Mouse (Mus musculus) midbrain, embryonic 11.5 days (tissue): ENCODE results near the gene St3gal5. TPM values are rescaled to one million over a fixed set of nuclear protein-coding genes. Genes with fewer than 3 reads are reported as not detected.
A peak's percentile ranks its signal among the peaks of the same experiment; 100 is the strongest.

ENCODE experiments used
- ATAC-seq: fragments of 200-750 bp; cut with Nextera tagmentation; 2 replicates; pipeline ENCODE4 v1.8.0; 2017; ENCODE audit warnings: moderate TSS enrichment, moderate library complexity; ENCODE audit not compliant: low FRiP score
- DNase-seq: peaks from one replicate; pipeline ENCODE4 v3.0.0; 2015; ENCODE audit warnings: low spot score; ENCODE audit errors: missing footprints
- H3K27ac ChIP-seq: fragments of 300-500 bp; sonication (generic); 2 replicates; pipeline ENCODE4 v1.5.1; 2014; ENCODE audit warnings: low read depth, low read length
- H3K27me3 ChIP-seq: fragments of 300-500 bp; sonication (generic); 2 replicates; pipeline ENCODE4 v1.6.1; 2014; ENCODE audit warnings: mild to moderate bottlenecking, low read length, moderate library complexity, mixed read lengths; ENCODE audit not compliant: control insufficient read depth, insufficient read depth
- H3K36me3 ChIP-seq: fragments of 300-500 bp; sonication (generic); 2 replicates; pipeline ENCODE4 v1.6.1; 2014; ENCODE audit warnings: mild to moderate bottlenecking, low read length, moderate library complexity, mixed read lengths; ENCODE audit not compliant: control insufficient read depth, insufficient read depth
- H3K4me1 ChIP-seq: fragments of 300-500 bp; sonication (generic); 2 replicates; pipeline ENCODE4 v1.6.1; 2014; ENCODE audit warnings: low read length; ENCODE audit not compliant: control insufficient read depth, insufficient read depth
- H3K4me2 ChIP-seq: fragments of 300-500 bp; sonication (generic); 2 replicates; pipeline ENCODE4 v1.6.1; 2014; ENCODE audit warnings: mild to moderate bottlenecking, moderate library complexity
- H3K4me3 ChIP-seq: fragments of 300-500 bp; sonication (generic); 2 replicates; pipeline ENCODE4 v1.5.1; 2014; ENCODE audit warnings: low read depth, low read length
- H3K9ac ChIP-seq: fragments of 300-500 bp; sonication (generic); 2 replicates; pipeline ENCODE4 v1.6.1; 2014; ENCODE audit warnings: low read length
- H3K9me3 ChIP-seq: fragments of 300-500 bp; sonication (generic); 2 replicates; pipeline ENCODE4 v1.6.1; 2016; ENCODE audit warnings: low read length; ENCODE audit not compliant: control insufficient read depth
- WGBS: fragments of 180-500 bp; shearing (Covaris S2); extraction: QIAGEN DNeasy Blood & Tissue Kit; methylation state at CpG from one replicate; pipeline ENCODE4 v1.1.7; 2014; 5-methylcytosine and 5-hydroxymethylcytosine counted together
- polyA plus RNA-seq: library from polyadenylated mRNA; unstranded; fragments of >200 nt; fragmentation: Nextera tagmentation; extraction: Ambion mirVana; gene quantifications from 2 replicates; pipeline ENCODE4 v1.2.1, GENCODE M21; 2014

The St3gal5 gene
- polyA plus RNA-seq, 1 experiment from 2014 or later: 33.4 TPM

- no peak overlapping the region for H3K9ac ChIP-seq
- no peak for DNase-seq
- H3K27ac ChIP-seq: no peak overlapping the region
- ATAC-seq: no peak
- H3K4me1 ChIP-seq: no peaks in the 10 kb centered on the region
- H3K36me3 ChIP-seq: no peaks in the 10 kb centered on the region
- H3K4me2 ChIP-seq: no peak overlapping the region
- no peaks in the 10 kb centered on the region for H3K9me3 ChIP-seq
- H3K27me3 ChIP-seq: no peaks in the 10 kb centered on the region
- WGBS: 76% methylated on average over 5 of the region's 5 CpGs
- no peak overlapping the region for H3K4me3 ChIP-seq
Observed at GRCm38 (mm10) chr6:72176004-72176403, 78.6 kb downstream of the St3gal5 start.

DNA sequence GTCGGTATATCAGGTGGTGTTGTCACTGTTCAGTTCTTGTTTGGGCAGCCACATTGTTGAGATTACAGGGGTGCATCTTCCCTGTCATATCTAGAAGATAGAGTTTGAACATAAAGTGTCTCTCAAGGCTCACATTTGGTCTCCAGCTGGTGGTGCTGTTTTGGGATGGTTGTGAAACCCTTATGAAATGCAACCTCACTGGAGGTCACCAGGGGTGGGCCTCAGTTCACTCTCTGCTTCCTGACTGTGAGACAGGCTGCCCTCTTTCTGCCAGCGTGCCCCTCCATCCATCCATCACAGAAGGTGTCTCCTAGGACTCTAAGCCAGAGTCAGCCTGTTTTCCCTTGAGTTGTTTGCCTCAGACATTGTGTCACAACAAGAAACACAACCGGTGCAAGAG, 80.0 kb downstream of the St3gal5 start:
- DNase-seq: no peak
- WGBS: 92% methylated on average over 3 of the region's 3 CpGs

DNA sequence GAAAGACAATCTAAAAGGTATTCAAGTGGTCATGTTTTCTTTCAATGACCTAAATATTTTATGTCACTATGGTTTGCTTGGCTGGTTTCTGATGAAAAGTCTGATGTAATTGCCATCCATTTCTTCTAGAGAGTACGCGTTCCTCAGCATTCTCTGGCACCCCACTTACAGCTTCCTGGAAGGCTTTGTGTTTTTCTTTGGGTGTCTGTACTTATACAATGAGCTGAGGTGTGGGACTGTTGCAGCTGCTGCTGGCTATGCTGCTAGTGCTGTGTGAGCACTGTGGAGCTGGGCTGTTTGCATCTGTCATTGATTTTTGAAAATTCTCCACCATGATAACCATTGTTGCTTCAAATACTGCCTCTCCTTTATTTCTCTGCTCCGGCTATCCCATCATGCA, 81.6 kb downstream of the St3gal5 start:
- Histone ChIP-seq H3K27me3 (no peaks in the 10 kb centered on the region), H3K9me3 (no peaks in the 10 kb centered on the region), H3K9ac (no peak overlapping the region), H3K27ac (no peak overlapping the region), H3K4me1 (no peaks in the 10 kb centered on the region), H3K4me2 (no peak overlapping the region), H3K36me3 (no peaks in the 10 kb centered on the region), H3K4me3 (no peak overlapping the region)
- WGBS: 91% methylated on average over 3 of the region's 3 CpGs
- DNase-seq (no peak), ATAC-seq (no peak)

More for the DNA sequence above, 80.0 kb downstream of the St3gal5 start:
- no peak overlapping the region for H3K27ac ChIP-seq
- H3K9ac ChIP-seq: no peak overlapping the region
- H3K27me3 ChIP-seq: no peaks in the 10 kb centered on the region
- no peaks in the 10 kb centered on the region for H3K9me3 ChIP-seq
- no peak for ATAC-seq
- no peaks in the 10 kb centered on the region for H3K36me3 ChIP-seq
- H3K4me3 ChIP-seq: no peak overlapping the region
- H3K4me1 ChIP-seq: no peaks in the 10 kb centered on the region
- no peak overlapping the region for H3K4me2 ChIP-seq

- Histone ChIP-seq H3K4me2 (no peak overlapping the region), H3K27me3 (no peaks in the 10 kb centered on the region), H3K4me1 (no peaks in the 10 kb centered on the region), H3K4me3 (no peak overlapping the region), H3K27ac (no peak overlapping the region), H3K9ac (no peak overlapping the region), H3K36me3 (no peaks in the 10 kb centered on the region), H3K9me3 (no peaks in the 10 kb centered on the region)
- WGBS: 85% methylated on average over 12 of the region's 12 CpGs
- no peak for DNase-seq
- no peak for ATAC-seq
Observed at GRCm38 (mm10) chr6:72179562-72180502, 82.4 kb downstream of the St3gal5 start.

GRCm38 (mm10) chr6:72184576-72184975, 87.2 kb downstream of the St3gal5 start:
- DNase-seq (no peak), ATAC-seq (no peak)
- no peak overlapping the region for H3K4me3 ChIP-seq
- no peaks in the 10 kb centered on the region for H3K36me3 ChIP-seq
- H3K27ac ChIP-seq: no peak overlapping the region
- H3K9me3 ChIP-seq: no peaks in the 10 kb centered on the region
- no peak overlapping the region for H3K9ac ChIP-seq
- 87% methylated on average over 5 of the region's 5 CpGs for WGBS
- peaks cover 9% of the 10 kb centered on the region for H3K4me1 ChIP-seq
- H3K4me2 ChIP-seq: no peak overlapping the region
- peaks cover 4% of the 10 kb centered on the region for H3K27me3 ChIP-seq

GRCm38 (mm10) chr6:72185893-72186490, 88.6 kb downstream of the St3gal5 start:
- Histone ChIP-seq H3K9me3 (no peaks in the 10 kb centered on the region), H3K4me2 (no peak overlapping the region), H3K27ac (no peak overlapping the region), H3K4me1 (peaks cover 11% of the 10 kb centered on the region), H3K4me3 (no peak overlapping the region), H3K9ac (no peak overlapping the region), H3K36me3 (no peaks in the 10 kb centered on the region), H3K27me3 (peaks cover 4% of the 10 kb centered on the region)
- DNase-seq (peak; percentile 97), ATAC-seq (peak; percentile 67)
- 5% methylated on average over 6 of the region's 6 CpGs for WGBS

- H3K4me3 ChIP-seq: no peak overlapping the region
- H3K27ac ChIP-seq: no peak overlapping the region
- WGBS: 78% methylated on average over 6 of the region's 6 CpGs
- H3K9ac ChIP-seq: no peak overlapping the region
- H3K27me3 ChIP-seq: peaks cover 4% of the 10 kb centered on the region
- peaks cover 11% of the 10 kb centered on the region for H3K4me1 ChIP-seq
- no peaks in the 10 kb centered on the region for H3K36me3 ChIP-seq
- no peak for DNase-seq
- ATAC-seq: no peak
- H3K9me3 ChIP-seq: no peaks in the 10 kb centered on the region
- H3K4me2 ChIP-seq: no peak overlapping the region
Observed at GRCm38 (mm10) chr6:72186809-72187208, 89.4 kb downstream of the St3gal5 start.

- Histone ChIP-seq H3K27me3 (peaks cover 4% of the 10 kb centered on the region), H3K27ac (no peak overlapping the region), H3K4me1 (peaks cover 11% of the 10 kb centered on the region), H3K4me3 (peak overlapping the region; percentile 18), H3K9ac (peak overlapping the region; percentile 60), H3K9me3 (no peaks in the 10 kb centered on the region), H3K4me2 (peak overlapping the region; percentile 49), H3K36me3 (no peaks in the 10 kb centered on the region)
- 3% methylated on average over 28 of the region's 29 CpGs for WGBS
- ATAC-seq (peak; percentile 36), DNase-seq (peak; percentile 93)
Observed at GRCm38 (mm10) chr6:72189061-72189863, 91.9 kb downstream of the St3gal5 start.
